Mouse (Mus musculus): Measurements from ENCODE around the gene Lipk. TPM values are rescaled to one million over a fixed set of nuclear protein-coding genes. Genes with fewer than 3 reads are reported as not detected.

The Lipk gene
- not detected in 2 replicates for polyA plus RNA-seq (2014; fragmentation: Nextera tagmentation; extraction: Ambion mirVana)

DNA sequence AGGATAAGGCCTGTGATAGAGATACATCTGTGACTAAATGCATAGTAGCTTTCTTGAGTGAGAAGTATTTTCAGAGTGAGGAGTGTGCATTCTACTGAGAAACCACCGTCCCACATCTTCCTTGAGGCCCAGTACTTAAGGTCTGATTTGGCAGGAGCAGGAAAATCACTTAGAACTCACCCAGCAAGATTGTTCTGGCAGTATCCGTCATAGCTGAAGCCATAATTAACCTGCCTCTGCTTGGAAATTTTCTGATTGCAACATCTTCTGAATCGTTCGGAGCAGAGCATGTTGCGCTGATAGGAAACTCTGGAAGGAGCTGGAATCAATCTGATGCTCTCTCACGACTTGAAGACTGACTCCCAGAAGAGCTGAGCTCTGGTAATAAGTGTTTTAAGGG, at the start of gene Lipk:
Lipk (plus strand) TSS at position 289 of the 400 bp plus-strand sequence.
- 86% methylated on average over 6 of the region's 6 CpGs for WGBS
- no peak for ATAC-seq (ENCODE audit: insufficient number of reproducible peaks, insufficient read depth, low FRiP score, low read depth)

DNA sequence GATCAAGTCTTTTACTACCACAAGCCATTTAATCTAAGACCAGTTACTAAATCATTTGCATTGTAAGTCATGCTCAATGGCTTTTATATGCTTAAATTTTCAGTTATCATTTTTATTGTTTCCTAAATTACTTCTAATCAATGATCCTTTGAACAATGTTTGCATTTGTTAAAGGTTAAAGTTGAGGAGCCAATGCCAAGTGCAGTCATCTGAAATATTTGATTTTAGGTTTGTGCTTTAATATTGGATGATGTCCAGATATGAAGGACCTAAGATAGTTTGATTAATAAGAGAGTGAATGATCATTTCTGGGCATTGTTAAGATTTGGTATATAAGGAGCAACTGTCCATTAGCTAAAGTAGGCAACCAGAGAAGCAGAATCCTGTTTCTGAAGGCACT, 47.2 kb upstream of the Lipk start, which contains the start of gene Lipf:
Lipf (plus strand) TSS at position 301 of the 400 bp plus-strand sequence.
- H3K4me3 ChIP-seq (ENCODE audit: low read depth, low read length): no peak within 1 kb of the TSS
- H3K36me3 ChIP-seq (ENCODE audit: control insufficient read depth, insufficient read depth, low read length): no peaks in the 10 kb centered on the region
- ATAC-seq (ENCODE audit: insufficient number of reproducible peaks, insufficient read depth, low FRiP score, low read depth): no peak
- H3K27me3 ChIP-seq (ENCODE audit: control insufficient read depth, insufficient read depth, low read length): no peaks in the 10 kb centered on the region
- no peaks in the 10 kb centered on the region for H3K4me1 ChIP-seq (ENCODE audit: control insufficient read depth, insufficient read depth, low read length)
- no peak within 1 kb of the TSS for H3K27ac ChIP-seq (ENCODE audit: low read length)
- no peak within 1 kb of the TSS for H3K9ac ChIP-seq (replicated peaks; ENCODE audit: low read depth, low read length)
- H3K9me3 ChIP-seq (ENCODE audit: control insufficient read depth, low read depth, low read length): no peaks in the 10 kb centered on the region
- H3K4me2 ChIP-seq (replicated peaks; ENCODE audit: low read depth, low read length): no peak within 1 kb of the TSS

More for the DNA sequence above, at the start of gene Lipk:
- Histone ChIP-seq H3K27me3 (ENCODE audit: control insufficient read depth, insufficient read depth, low read length) (no peaks in the 10 kb centered on the region), H3K27ac (ENCODE audit: low read length) (no peak within 1 kb of the TSS), H3K4me2 (replicated peaks; ENCODE audit: low read depth, low read length) (no peak within 1 kb of the TSS), H3K9ac (replicated peaks; ENCODE audit: low read depth, low read length) (no peak within 1 kb of the TSS), H3K4me1 (ENCODE audit: control insufficient read depth, insufficient read depth, low read length) (no peaks in the 10 kb centered on the region), H3K36me3 (ENCODE audit: control insufficient read depth, insufficient read depth, low read length) (no peaks in the 10 kb centered on the region), H3K9me3 (ENCODE audit: control insufficient read depth, low read depth, low read length) (no peaks in the 10 kb centered on the region), H3K4me3 (ENCODE audit: low read depth, low read length) (no peak within 1 kb of the TSS)

DNA sequence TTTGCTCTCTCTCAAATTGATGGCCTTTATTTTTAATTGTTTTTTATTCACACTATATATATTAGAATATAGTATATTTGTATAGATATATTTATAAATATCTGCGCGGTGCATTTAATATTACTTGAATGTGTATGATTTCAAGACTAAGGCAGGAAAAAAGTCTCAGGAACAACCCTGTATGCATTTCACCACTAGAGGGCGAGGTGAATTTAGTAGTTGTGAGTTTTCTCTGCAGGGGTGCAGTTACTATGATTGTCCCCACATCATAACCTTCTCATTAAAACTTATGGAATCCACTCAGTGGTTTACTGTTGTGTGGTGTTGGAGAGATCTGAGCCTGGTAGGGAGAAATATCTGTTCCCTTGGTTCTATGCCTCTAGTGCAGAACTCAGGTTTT, 29.1 kb upstream of the Lipk start:
- no peaks in the 10 kb centered on the region for H3K4me1 ChIP-seq (ENCODE audit: control insufficient read depth, insufficient read depth, low read length)
- WGBS: 50% methylated on average over 3 of the region's 3 CpGs
- H3K4me3 ChIP-seq (ENCODE audit: low read depth, low read length): no peak overlapping the region
- no peak overlapping the region for H3K4me2 ChIP-seq (replicated peaks; ENCODE audit: low read depth, low read length)
- no peak for ATAC-seq (ENCODE audit: insufficient number of reproducible peaks, insufficient read depth, low FRiP score, low read depth)
- no peaks in the 10 kb centered on the region for H3K9me3 ChIP-seq (ENCODE audit: control insufficient read depth, low read depth, low read length)
- no peak overlapping the region for H3K27ac ChIP-seq (ENCODE audit: low read length)
- no peaks in the 10 kb centered on the region for H3K36me3 ChIP-seq (ENCODE audit: control insufficient read depth, insufficient read depth, low read length)
- H3K9ac ChIP-seq (replicated peaks; ENCODE audit: low read depth, low read length): no peak overlapping the region
- no peaks in the 10 kb centered on the region for H3K27me3 ChIP-seq (ENCODE audit: control insufficient read depth, insufficient read depth, low read length)

DNA sequence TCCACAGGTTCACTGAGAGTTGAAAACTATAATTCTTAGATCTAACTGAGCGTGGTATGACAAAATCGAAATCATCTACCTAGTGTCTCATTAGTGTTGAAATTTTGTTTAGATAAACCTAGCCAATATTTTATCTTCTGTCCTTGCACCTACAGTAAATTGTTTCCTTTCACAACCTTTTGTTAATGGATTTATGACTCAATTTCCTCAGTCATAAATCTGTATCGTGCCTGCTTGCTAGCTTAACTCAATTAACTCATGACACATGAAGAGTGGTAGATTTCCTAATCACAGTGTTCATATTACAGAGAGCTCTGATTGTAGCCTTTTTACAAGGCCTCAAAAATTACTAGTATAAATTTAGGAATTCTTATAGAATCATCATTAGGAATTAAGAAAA, 25.0 kb upstream of the Lipk start:
- Histone ChIP-seq H3K9ac (replicated peaks; ENCODE audit: low read depth, low read length) (no peak overlapping the region), H3K4me3 (ENCODE audit: low read depth, low read length) (no peak overlapping the region), H3K4me1 (ENCODE audit: control insufficient read depth, insufficient read depth, low read length) (no peaks in the 10 kb centered on the region), H3K36me3 (ENCODE audit: control insufficient read depth, insufficient read depth, low read length) (no peaks in the 10 kb centered on the region), H3K4me2 (replicated peaks; ENCODE audit: low read depth, low read length) (no peak overlapping the region), H3K27ac (ENCODE audit: low read length) (no peak overlapping the region), H3K9me3 (ENCODE audit: control insufficient read depth, low read depth, low read length) (no peaks in the 10 kb centered on the region), H3K27me3 (ENCODE audit: control insufficient read depth, insufficient read depth, low read length) (no peaks in the 10 kb centered on the region)
- ATAC-seq (ENCODE audit: insufficient number of reproducible peaks, insufficient read depth, low FRiP score, low read depth): no peak
- WGBS: 62% methylated on average over 3 of the region's 3 CpGs

DNA sequence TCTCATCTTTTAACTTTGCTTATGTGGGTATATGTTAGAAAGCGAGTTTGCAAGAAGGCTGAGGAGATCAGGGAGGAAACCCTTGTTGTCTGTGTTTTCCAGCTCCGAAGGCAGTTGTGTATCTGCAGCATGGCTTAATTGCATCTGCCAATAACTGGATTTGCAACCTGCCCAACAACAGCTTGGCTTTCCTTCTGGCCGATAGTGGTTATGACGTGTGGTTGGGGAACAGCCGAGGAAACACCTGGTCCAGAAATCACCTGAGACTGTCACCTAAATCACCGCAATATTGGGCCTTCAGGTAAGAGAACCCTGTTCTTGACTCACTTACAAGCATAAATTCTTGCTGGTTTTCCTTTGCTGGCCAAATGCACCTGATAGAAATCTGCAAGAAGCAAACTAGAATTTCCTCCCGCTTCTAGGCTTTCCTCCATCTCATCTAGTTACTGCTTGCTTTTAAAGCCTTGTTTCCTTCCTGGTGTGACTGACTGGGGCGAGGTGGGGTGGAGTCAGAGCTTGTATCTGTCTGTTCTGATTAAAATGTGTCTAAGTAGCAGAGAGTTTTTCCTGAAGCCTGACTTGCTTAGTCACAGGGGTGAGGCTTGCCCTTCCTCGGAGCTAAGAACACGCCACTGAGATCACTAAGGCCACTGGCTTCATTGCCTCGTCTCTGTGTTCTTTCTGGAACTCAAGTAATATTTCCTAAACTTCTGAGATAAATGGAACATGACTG, 13.5 kb downstream of the Lipk start:
- no peak overlapping the region for H3K9ac ChIP-seq (replicated peaks; ENCODE audit: low read depth, low read length)
- no peaks in the 10 kb centered on the region for H3K4me1 ChIP-seq (ENCODE audit: control insufficient read depth, insufficient read depth, low read length)
- no peak overlapping the region for H3K4me2 ChIP-seq (replicated peaks; ENCODE audit: low read depth, low read length)
- no peak overlapping the region for H3K4me3 ChIP-seq (ENCODE audit: low read depth, low read length)
- H3K27ac ChIP-seq (ENCODE audit: low read length): no peak overlapping the region
- H3K27me3 ChIP-seq (ENCODE audit: control insufficient read depth, insufficient read depth, low read length): no peaks in the 10 kb centered on the region
- H3K36me3 ChIP-seq (ENCODE audit: control insufficient read depth, insufficient read depth, low read length): no peaks in the 10 kb centered on the region
- H3K9me3 ChIP-seq (ENCODE audit: control insufficient read depth, low read depth, low read length): no peaks in the 10 kb centered on the region
- 82% methylated on average over 11 of the region's 11 CpGs for WGBS
- no peak for ATAC-seq (ENCODE audit: insufficient number of reproducible peaks, insufficient read depth, low FRiP score, low read depth)

DNA sequence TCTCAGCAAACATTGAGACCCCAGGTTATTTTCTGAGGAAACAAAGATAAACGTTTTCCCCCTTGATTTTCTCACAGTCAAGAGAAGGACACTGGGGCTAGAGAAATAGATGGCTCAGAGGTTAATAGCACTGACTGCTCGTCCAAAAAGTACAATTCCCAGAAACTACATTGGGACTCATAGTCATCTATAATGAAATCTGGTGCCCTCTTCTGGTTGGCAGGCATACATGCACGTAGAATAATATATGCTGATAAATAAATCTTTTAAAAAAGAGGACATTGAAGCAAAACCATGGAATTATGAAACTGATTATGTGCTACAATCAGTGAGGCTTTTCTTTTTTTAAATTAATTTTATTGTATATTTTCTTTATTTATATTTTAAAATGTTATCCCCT, 14.7 kb downstream of the Lipk start:
- Histone ChIP-seq H3K4me3 (ENCODE audit: low read depth, low read length) (no peak overlapping the region), H3K4me2 (replicated peaks; ENCODE audit: low read depth, low read length) (no peak overlapping the region), H3K4me1 (ENCODE audit: control insufficient read depth, insufficient read depth, low read length) (no peaks in the 10 kb centered on the region), H3K27me3 (ENCODE audit: control insufficient read depth, insufficient read depth, low read length) (no peaks in the 10 kb centered on the region), H3K9me3 (ENCODE audit: control insufficient read depth, low read depth, low read length) (no peaks in the 10 kb centered on the region), H3K36me3 (ENCODE audit: control insufficient read depth, insufficient read depth, low read length) (no peaks in the 10 kb centered on the region), H3K27ac (ENCODE audit: low read length) (no peak overlapping the region), H3K9ac (replicated peaks; ENCODE audit: low read depth, low read length) (no peak overlapping the region)
- WGBS: 45% methylated on average over 3 of the region's 3 CpGs
- ATAC-seq (ENCODE audit: insufficient number of reproducible peaks, insufficient read depth, low FRiP score, low read depth): no peak

DNA sequence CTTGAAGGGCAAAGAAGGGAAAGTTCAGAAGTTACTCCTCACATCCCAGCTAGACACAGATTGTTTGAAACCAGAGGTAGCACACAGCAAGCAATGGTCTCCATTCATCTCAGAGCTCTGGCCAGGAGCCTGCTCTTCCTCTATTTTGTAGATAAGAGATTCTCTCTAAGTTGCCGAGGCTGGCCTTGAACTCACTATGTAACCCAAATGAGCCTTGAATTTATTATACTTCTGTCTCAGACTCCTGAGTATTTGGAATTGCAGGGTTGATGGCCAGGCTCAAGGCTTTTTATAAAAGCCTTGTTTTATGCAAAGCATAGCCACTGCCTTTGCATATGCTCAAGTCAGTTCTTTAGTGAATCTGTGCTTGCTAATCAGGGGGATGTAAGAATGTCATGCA, 31.6 kb downstream of the Lipk start:
- Histone ChIP-seq H3K36me3 (ENCODE audit: control insufficient read depth, insufficient read depth, low read length) (no peaks in the 10 kb centered on the region), H3K9me3 (ENCODE audit: control insufficient read depth, low read depth, low read length) (no peaks in the 10 kb centered on the region), H3K27ac (ENCODE audit: low read length) (no peak overlapping the region), H3K27me3 (ENCODE audit: control insufficient read depth, insufficient read depth, low read length) (no peaks in the 10 kb centered on the region), H3K4me3 (ENCODE audit: low read depth, low read length) (no peak overlapping the region), H3K4me1 (ENCODE audit: control insufficient read depth, insufficient read depth, low read length) (no peaks in the 10 kb centered on the region), H3K4me2 (replicated peaks; ENCODE audit: low read depth, low read length) (no peak overlapping the region), H3K9ac (replicated peaks; ENCODE audit: low read depth, low read length) (no peak overlapping the region)
- WGBS: 77% methylated on average over 1 of the region's 1 CpGs
- no peak for ATAC-seq (ENCODE audit: insufficient number of reproducible peaks, insufficient read depth, low FRiP score, low read depth)

DNA sequence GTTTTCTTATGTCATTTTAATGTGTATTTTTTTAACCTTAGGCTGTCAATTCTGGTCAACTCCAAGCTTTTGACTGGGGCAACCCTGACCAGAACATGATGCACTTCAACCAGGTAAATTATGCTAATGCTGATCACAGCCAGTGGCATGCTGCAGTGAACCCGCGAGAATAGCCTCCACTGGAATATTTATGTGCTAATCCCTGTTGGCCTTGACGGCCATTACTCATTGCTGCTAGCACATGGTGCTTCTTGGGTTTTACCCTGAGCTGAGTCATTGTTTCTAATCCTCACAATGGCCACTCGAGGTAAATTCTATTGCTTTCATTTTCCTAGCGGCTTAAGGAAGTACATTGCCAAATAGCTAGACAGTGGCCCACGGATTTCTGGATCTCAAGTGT, 34.9 kb downstream of the Lipk start:
- H3K4me2 ChIP-seq (replicated peaks; ENCODE audit: low read depth, low read length): no peak overlapping the region
- no peak overlapping the region for H3K9ac ChIP-seq (replicated peaks; ENCODE audit: low read depth, low read length)
- H3K27ac ChIP-seq (ENCODE audit: low read length): no peak overlapping the region
- no peak for ATAC-seq (ENCODE audit: insufficient number of reproducible peaks, insufficient read depth, low FRiP score, low read depth)
- H3K27me3 ChIP-seq (ENCODE audit: control insufficient read depth, insufficient read depth, low read length): no peaks in the 10 kb centered on the region
- WGBS: 60% methylated on average over 6 of the region's 6 CpGs
- H3K36me3 ChIP-seq (ENCODE audit: control insufficient read depth, insufficient read depth, low read length): no peaks in the 10 kb centered on the region
- no peaks in the 10 kb centered on the region for H3K9me3 ChIP-seq (ENCODE audit: control insufficient read depth, low read depth, low read length)
- no peak overlapping the region for H3K4me3 ChIP-seq (ENCODE audit: low read depth, low read length)
- no peaks in the 10 kb centered on the region for H3K4me1 ChIP-seq (ENCODE audit: control insufficient read depth, insufficient read depth, low read length)
